Mouse (Mus musculus) left cerebral cortex, postnatal 10 days (tissue): Measurements from ENCODE around the gene Abca1. TPM values are rescaled to one million over a fixed set of nuclear protein-coding genes. Genes with fewer than 3 reads are reported as not detected.

ENCODE experiments used
- DNase-seq, 2 experiments: peaks; one replicate each; pipeline ENCODE4 v3.0.0; 2021 to 2022; ENCODE audit warnings: low spot score in 2 of 2, mixed read lengths in 1 of 2; ENCODE audit errors: extremely low spot score in 1 of 2
- intact Hi-C: fragments of 180-260 bp; cut with DNase I; formaldehyde crosslinking; loops from one replicate; pipeline ENCODE4 v1.15.1; 2025
- total RNA-seq, 2 experiments: library from RNA; stranded (reverse); gene quantifications; 2 replicates each; pipeline ENCODE4 v1.2.3; 2021

Gene Abca1
- total RNA-seq, 2 experiments from 2014 or later: 30.1 to 30.2 TPM

GRCm38 (mm10) chr4:53104634-53105033, 55.1 kb downstream of the Abca1 start:
- DNase-seq: no peak
- intact Hi-C loops: no loop called here

GRCm38 (mm10) chr4:53102529-53102928, 57.2 kb downstream of the Abca1 start:
- intact Hi-C loops: no loop called here
- no peak for DNase-seq

GRCm38 (mm10) chr4:53101306-53101705, 58.4 kb downstream of the Abca1 start:
- no peak for DNase-seq
- intact Hi-C loops: no loop called here

- DNase-seq: no peak
- intact Hi-C loops: no loop called here
These were observed 59.2 kb downstream of the Abca1 start for GRCm38 (mm10) chr4:53100492-53100891.

- no peak for DNase-seq
- intact Hi-C loops: no loop called here
These were observed 64.8 kb downstream of the Abca1 start for GRCm38 (mm10) chr4:53094850-53095249.

- intact Hi-C loops: no loop called here
- no peak for DNase-seq
These were observed 65.4 kb downstream of the Abca1 start for GRCm38 (mm10) chr4:53094331-53094730.

- no peak for DNase-seq
- intact Hi-C loops: no loop called here
These were observed 66.1 kb downstream of the Abca1 start for GRCm38 (mm10) chr4:53093615-53094014.

GRCm38 (mm10) chr4:53089641-53090040, 70.1 kb downstream of the Abca1 start:
- no peak for DNase-seq
- intact Hi-C loops: no loop called here

GRCm38 (mm10) chr4:53088999-53089398, 70.7 kb downstream of the Abca1 start:
- intact Hi-C loops: no loop called here
- no peak for DNase-seq

GRCm38 (mm10) chr4:53086636-53087035, 73.1 kb downstream of the Abca1 start:
- DNase-seq: no peak
- intact Hi-C loops: no loop called here

- intact Hi-C loops: no loop called here
- no peak for DNase-seq
These were observed 74.1 kb downstream of the Abca1 start for GRCm38 (mm10) chr4:53085634-53086033.

GRCm38 (mm10) chr4:53083071-53083470, 76.6 kb downstream of the Abca1 start:
- intact Hi-C loops: no loop called here
- no peak for DNase-seq

GRCm38 (mm10) chr4:53082451-53082850, 77.2 kb downstream of the Abca1 start:
- no peak for DNase-seq

GRCm38 (mm10) chr4:53081851-53082250, 77.8 kb downstream of the Abca1 start:
- intact Hi-C loops: no loop called here

More at GRCm38 (mm10) chr4:53082451-53082850, 77.2 kb downstream of the Abca1 start:
- intact Hi-C loops: no loop called here

GRCm38 (mm10) chr4:53080290-53080689, 79.4 kb downstream of the Abca1 start:
- intact Hi-C loops: no loop called here
- DNase-seq: no peak

More at GRCm38 (mm10) chr4:53081851-53082250, 77.8 kb downstream of the Abca1 start:
- DNase-seq: no peak

GRCm38 (mm10) chr4:53078793-53079310, 80.8 kb downstream of the Abca1 start:
- no peak for DNase-seq
- intact Hi-C loops: no loop called here

GRCm38 (mm10) chr4:53076788-53077350, 82.8 kb downstream of the Abca1 start:
- no peak for DNase-seq
- intact Hi-C loops: no loop called here

- no peak for DNase-seq
- intact Hi-C loops: no loop called here
These were observed 86.7 kb downstream of the Abca1 start for GRCm38 (mm10) chr4:53073025-53073424.

- intact Hi-C loops: no loop called here
- no peak for DNase-seq
These were observed 97.2 kb downstream of the Abca1 start for GRCm38 (mm10) chr4:53062301-53063008.

- DNase-seq: no peak
- intact Hi-C loops: no loop called here
These were observed 113.3 kb downstream of the Abca1 start for GRCm38 (mm10) chr4:53046238-53047022.
